In genomic region chr6:99217155-99217554, GRCm38 (mm10) we compare ENCODE assay signal across 23 mouse cellular contexts.
A peak's percentile ranks its signal among the peaks of the same experiment; 100 is the strongest.
DNase-seq lines count a peak whose midpoint lies in the region; ATAC-seq and TF ChIP-seq lines count a peak whose summit lies in the region.
"Had no signal": no experiment of that assay in that cellular context is flagged by ENCODE, and none has a peak within 500 bp of the region (broad histone marks: within the 10 kb centered on the region; RNA-seq: fewer than 3 reads in every experiment).

No protein-coding gene starts in this region.

- 83% methylated on average over 7 of the region's 7 CpGs for WGBS in forebrain, embryonic 12.5 days
- 70% methylated on average over 7 of the region's 7 CpGs for WGBS in forebrain, embryonic 15.5 days
- WGBS in kidney, embryonic 15.5 days: 74% methylated on average over 7 of the region's 7 CpGs
- WGBS in kidney, embryonic 16.5 days: 78% methylated on average over 7 of the region's 7 CpGs
- 70% methylated on average over 7 of the region's 7 CpGs for WGBS in midbrain, embryonic 13.5 days
- WGBS in midbrain, postnatal 0 days: 80% methylated on average over 6 of the region's 7 CpGs
- WGBS in thymus, adult 2 months: 63% methylated on average over 7 of the region's 7 CpGs

- no peak overlapping the region for H3K4me3 ChIP-seq in forebrain, embryonic 12.5 days (replicated peaks)
- no peak overlapping the region for H3K4me3 ChIP-seq in forebrain, embryonic 15.5 days
- no peak overlapping the region for H3K4me3 ChIP-seq in kidney, embryonic 15.5 days (replicated peaks)
- no peak overlapping the region for H3K4me3 ChIP-seq in kidney, embryonic 16.5 days (ENCODE audit: low read length)
- H3K4me3 ChIP-seq in midbrain, embryonic 13.5 days (replicated peaks): no peak overlapping the region
- H3K4me3 ChIP-seq in midbrain, postnatal 0 days (ENCODE audit: low read depth, low read length): no peak overlapping the region
- H3K4me3 ChIP-seq in thymus, adult 2 months (ENCODE audit: control insufficient read depth, insufficient read depth, low read length): no peak overlapping the region
- H3K4me3 ChIP-seq: embryonic facial prominence, embryonic 15.5 days; heart, adult 2 months; heart, embryonic 15.5 days had no signal

- H3K27ac ChIP-seq in forebrain, embryonic 12.5 days: no peak overlapping the region
- H3K27ac ChIP-seq in forebrain, embryonic 15.5 days (replicated peaks): no peak overlapping the region
- H3K27ac ChIP-seq in kidney, embryonic 15.5 days: no peak overlapping the region
- no peak overlapping the region for H3K27ac ChIP-seq in kidney, embryonic 16.5 days (ENCODE audit: low read length)
- H3K27ac ChIP-seq in midbrain, embryonic 13.5 days: no peak overlapping the region
- no peak overlapping the region for H3K27ac ChIP-seq in midbrain, postnatal 0 days (ENCODE audit: low read depth, low read length)
- H3K27ac ChIP-seq in thymus, adult 2 months (ENCODE audit: control insufficient read depth, insufficient read depth, low read length): no peak overlapping the region
- H3K27ac ChIP-seq: embryonic facial prominence, embryonic 15.5 days; heart, adult 2 months; heart, embryonic 15.5 days had no signal

- no peaks in the 10 kb centered on the region for H3K27me3 ChIP-seq in forebrain, embryonic 12.5 days
- H3K27me3 ChIP-seq in forebrain, embryonic 15.5 days: no peaks in the 10 kb centered on the region
- no peaks in the 10 kb centered on the region for H3K27me3 ChIP-seq in kidney, embryonic 15.5 days
- H3K27me3 ChIP-seq in kidney, embryonic 16.5 days (ENCODE audit: insufficient read depth, low read length): no peaks in the 10 kb centered on the region
- no peaks in the 10 kb centered on the region for H3K27me3 ChIP-seq in midbrain, embryonic 13.5 days
- no peaks in the 10 kb centered on the region for H3K27me3 ChIP-seq in midbrain, postnatal 0 days (ENCODE audit: insufficient read depth, low read length)
- H3K27me3 ChIP-seq in thymus, adult 2 months (ENCODE audit: control insufficient read depth, insufficient read depth, low read length): no peaks in the 10 kb centered on the region
- H3K27me3 ChIP-seq: embryonic facial prominence, embryonic 15.5 days; heart, embryonic 15.5 days had no signal

- no peak overlapping the region for H3K9ac ChIP-seq in forebrain, embryonic 12.5 days
- H3K9ac ChIP-seq in forebrain, embryonic 15.5 days (replicated peaks): no peak overlapping the region
- H3K9ac ChIP-seq in kidney, embryonic 15.5 days: no peak overlapping the region
- H3K9ac ChIP-seq in kidney, embryonic 16.5 days (replicated peaks; ENCODE audit: low read length): no peak overlapping the region
- H3K9ac ChIP-seq in midbrain, embryonic 13.5 days (replicated peaks): no peak overlapping the region
- H3K9ac ChIP-seq in midbrain, postnatal 0 days (replicated peaks; ENCODE audit: low read length, poor library complexity, severe bottlenecking): no peak overlapping the region
- H3K9ac ChIP-seq: embryonic facial prominence, embryonic 15.5 days; forebrain, postnatal 0 days; heart, embryonic 15.5 days had no signal

- no peak for TF ChIP-seq POLR2A in thymus, adult 2 months (IDR thresholded peaks at IDR 0.05; ENCODE audit: control insufficient read depth, extremely low read depth, insufficient read depth, low read length, poor library complexity)

- H3K9me3 ChIP-seq in forebrain, embryonic 12.5 days: no peaks in the 10 kb centered on the region
- no peaks in the 10 kb centered on the region for H3K9me3 ChIP-seq in forebrain, embryonic 15.5 days
- H3K9me3 ChIP-seq in kidney, embryonic 15.5 days (replicated peaks): no peaks in the 10 kb centered on the region
- H3K9me3 ChIP-seq in kidney, embryonic 16.5 days (ENCODE audit: low read length): no peaks in the 10 kb centered on the region
- no peaks in the 10 kb centered on the region for H3K9me3 ChIP-seq in midbrain, embryonic 13.5 days
- H3K9me3 ChIP-seq in midbrain, postnatal 0 days (ENCODE audit: low read length): no peaks in the 10 kb centered on the region
- H3K9me3 ChIP-seq: embryonic facial prominence, embryonic 15.5 days; G1E; heart, embryonic 15.5 days had no signal

- no peak for DNase-seq in midbrain, postnatal 0 days (ENCODE audit: low spot score)
- peak; percentile 17 for DNase-seq in thymus, postnatal 4 days
- no peak for DNase-seq in thymus, adult 2 months
- DNase-seq: adrenal gland, postnatal 10 days; B cell, adult 2 months; cerebellum, adult 11 months; cerebellum, adult 8-10 months; cerebellum, postnatal 14 days; embryo, embryonic 11 days; forebrain, postnatal 0 days; gastrocnemius, postnatal 14 days; heart, adult 2 months; heart, postnatal 36 days had no signal

- H3K4me2 ChIP-seq in forebrain, embryonic 12.5 days: no peak overlapping the region
- no peak overlapping the region for H3K4me2 ChIP-seq in forebrain, embryonic 15.5 days (replicated peaks)
- no peak overlapping the region for H3K4me2 ChIP-seq in kidney, embryonic 15.5 days
- no peak overlapping the region for H3K4me2 ChIP-seq in kidney, embryonic 16.5 days (replicated peaks; ENCODE audit: low read depth, low read length)
- no peak overlapping the region for H3K4me2 ChIP-seq in midbrain, embryonic 13.5 days (replicated peaks)
- no peak overlapping the region for H3K4me2 ChIP-seq in midbrain, postnatal 0 days (ENCODE audit: low read depth, low read length, poor library complexity, severe bottlenecking)
- H3K4me2 ChIP-seq: embryonic facial prominence, embryonic 15.5 days; heart, embryonic 11.5 days; heart, embryonic 15.5 days had no signal

- ATAC-seq in forebrain, embryonic 12.5 days (ENCODE audit: low FRiP score): 0 out of 2 replicates have a peak, but pooled peaks have one; percentile 20
- no peak for ATAC-seq in forebrain, embryonic 15.5 days (replicated peaks)
- peak; percentile 18; the same call in 1 of the 2 replicates for ATAC-seq in kidney, embryonic 15.5 days (replicated peaks; ENCODE audit: low FRiP score)
- no peak for ATAC-seq in kidney, embryonic 16.5 days (ENCODE audit: low FRiP score, low TSS enrichment)
- peak; percentile 53; the same call in 1 of the 2 replicates for ATAC-seq in midbrain, embryonic 13.5 days
- ATAC-seq in midbrain, postnatal 0 days (ENCODE audit: low FRiP score): no peak
- ATAC-seq: CD4-positive, CD25-positive, alpha-beta regulatory T cell, adult 4 months; forebrain, postnatal 0 days had no signal

- no peaks in the 10 kb centered on the region for H3K36me3 ChIP-seq in forebrain, embryonic 12.5 days (replicated peaks)
- H3K36me3 ChIP-seq in forebrain, embryonic 15.5 days: no peaks in the 10 kb centered on the region
- H3K36me3 ChIP-seq in kidney, embryonic 15.5 days: no peaks in the 10 kb centered on the region
- H3K36me3 ChIP-seq in kidney, embryonic 16.5 days (ENCODE audit: insufficient read depth, low read length): no peaks in the 10 kb centered on the region
- no peaks in the 10 kb centered on the region for H3K36me3 ChIP-seq in midbrain, embryonic 13.5 days
- H3K36me3 ChIP-seq in midbrain, postnatal 0 days (ENCODE audit: insufficient read depth, low read length): no peaks in the 10 kb centered on the region
- no peaks in the 10 kb centered on the region for H3K36me3 ChIP-seq in thymus, adult 2 months (ENCODE audit: control insufficient read depth, insufficient read depth, low read length)
- H3K36me3 ChIP-seq: embryonic facial prominence, embryonic 15.5 days; heart, embryonic 15.5 days had no signal

- peaks cover 12% of the 10 kb centered on the region for H3K4me1 ChIP-seq in forebrain, embryonic 12.5 days
- peaks cover 7% of the 10 kb centered on the region; the same call in 1 of the 2 replicates for H3K4me1 ChIP-seq in forebrain, embryonic 15.5 days
- H3K4me1 ChIP-seq in kidney, embryonic 15.5 days: 0 out of 2 replicates have a peak, but pooled peaks cover 2% of the 10 kb centered on the region
- 0 out of 2 replicates have a peak, but pooled peaks cover 5% of the 10 kb centered on the region for H3K4me1 ChIP-seq in kidney, embryonic 16.5 days (ENCODE audit: insufficient read depth, low read length)
- peaks cover 6% of the 10 kb centered on the region; the same call in 1 of the 2 replicates for H3K4me1 ChIP-seq in midbrain, embryonic 13.5 days (replicated peaks)
- no peaks in the 10 kb centered on the region for H3K4me1 ChIP-seq in midbrain, postnatal 0 days (ENCODE audit: insufficient read depth, low read length)
- peaks cover 5% of the 10 kb centered on the region; the same call in 1 of the 2 replicates for H3K4me1 ChIP-seq in thymus, adult 2 months (replicated peaks; ENCODE audit: control insufficient read depth, insufficient read depth, low read length)
- H3K4me1 ChIP-seq: embryonic facial prominence, embryonic 15.5 days; heart, embryonic 15.5 days had no signal

- TF ChIP-seq CTCF in midbrain, postnatal 0 days (IDR thresholded peaks at IDR 0.05): no peak
- no peak for TF ChIP-seq CTCF in thymus, adult 2 months (IDR thresholded peaks at IDR 0.05; ENCODE audit: borderline replicate concordance, control insufficient read depth, extremely low read depth, insufficient read depth, low read length, poor library complexity)

Comparison
In these comparisons a context has a peak if more than half of its experiments do, and no peak if none do; other contexts are left out.
1. ATAC-seq: peak in forebrain, embryonic 12.5 days (single experiment), kidney, embryonic 15.5 days (single experiment) and midbrain, embryonic 13.5 days (single experiment); none in forebrain, embryonic 15.5 days (single experiment), kidney, embryonic 16.5 days (single experiment) and midbrain, postnatal 0 days (single experiment).